Mouse (Mus musculus) bone marrow, adult 2 months (tissue): ENCODE measurements around the gene H2-T3. TPM values are rescaled to one million over a fixed set of nuclear protein-coding genes. Genes with fewer than 3 reads are reported as not detected.
"Not testable (repeated sequence)": the region's sequence is repeated elsewhere in the genome, so short reads cannot be mapped to it uniquely, and the experiment has no call there.

Experiments
- H3K27ac ChIP-seq: fragments of 200-500 bp; 2 replicates; pipeline ENCODE4 v1.5.1; 2012; ENCODE audit warnings: low read depth, mild to moderate bottlenecking, control low read depth, inconsistent platforms, low read length; ENCODE audit not compliant: control insufficient read depth, poor library complexity, insufficient read depth
- H3K4me1 ChIP-seq: fragments of 200-500 bp; 2 replicates; pipeline ENCODE4 v1.6.1; 2011; ENCODE audit warnings: low read length; ENCODE audit not compliant: control insufficient read depth, insufficient read depth
- H3K4me3 ChIP-seq: fragments of 200-500 bp; replicated peaks from 2 replicates; pipeline ENCODE3; 2011; ENCODE audit warnings: mild to moderate bottlenecking, low read depth, low read length, control low read depth; ENCODE audit not compliant: control insufficient read depth
- CTCF ChIP-seq: fragments of 200-500 bp; IDR thresholded peaks from 2 replicates; pipeline ENCODE4 v1.5.1; 2011; ENCODE audit warnings: low read length, control low read depth; ENCODE audit not compliant: control insufficient read depth, insufficient read depth
- POLR2A ChIP-seq: fragments of 200-500 bp; IDR thresholded peaks from 2 replicates; pipeline ENCODE4 v1.6.1; 2011; ENCODE audit warnings: low read depth, mild to moderate bottlenecking, control low read depth, low read length, borderline replicate concordance; ENCODE audit not compliant: control insufficient read depth
- WGBS: fragments of 180-500 bp; shearing (Covaris S2); methylation state at CpG from one replicate; pipeline ENCODE4 v1.1.7; 2018; 5-methylcytosine and 5-hydroxymethylcytosine counted together
- polyA plus RNA-seq: library from polyadenylated mRNA; stranded (reverse); fragments of >200 nt; gene quantifications from 2 replicates; pipeline ENCODE4 v1.2.4, GENCODE M21; 2011; ENCODE audit warnings: low replicate concordance; ENCODE audit not compliant: missing spikeins, insufficient read depth, insufficient read length

Gene H2-T3
- polyA plus RNA-seq, 1 experiment, result 0.80 TPM

DNA sequence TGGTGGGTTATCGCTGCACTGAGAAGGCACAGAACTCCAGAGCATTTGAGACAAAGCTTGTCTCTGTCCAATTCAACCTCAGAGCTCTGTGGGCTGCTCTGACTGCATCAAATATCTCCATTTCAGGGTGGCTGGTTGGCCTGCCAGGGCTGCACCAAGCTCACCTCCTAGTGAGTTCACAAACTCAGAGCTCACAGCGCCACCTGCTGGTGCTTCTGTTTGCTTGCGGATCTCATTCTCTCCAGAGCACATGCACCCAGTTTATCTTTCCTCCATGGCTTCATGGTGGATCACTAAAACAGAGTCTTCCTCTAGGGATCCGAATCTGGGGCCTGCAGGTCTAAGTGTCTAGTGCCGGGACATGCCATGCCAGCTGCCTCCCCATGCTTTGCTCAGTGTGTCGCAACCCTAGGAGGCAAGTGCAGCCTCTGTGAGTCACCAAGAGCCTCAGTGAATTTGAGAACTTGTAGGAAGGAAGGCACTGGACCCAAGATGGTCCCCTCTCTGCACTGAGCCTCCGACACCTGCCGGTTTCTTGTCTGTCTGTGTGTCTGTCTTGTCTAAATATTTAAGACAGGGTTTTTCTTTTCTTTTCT lies 3.6 kb upstream of the H2-T3 start:
- no peak overlapping the region for H3K27ac ChIP-seq
- TF ChIP-seq POLR2A (no peak), CTCF (peak; percentile 88)
- 24% methylated on average over 8 of the region's 8 CpGs for WGBS
- H3K4me1 ChIP-seq, result no peaks in the 10 kb centered on the region
- no peak overlapping the region for H3K4me3 ChIP-seq

DNA sequence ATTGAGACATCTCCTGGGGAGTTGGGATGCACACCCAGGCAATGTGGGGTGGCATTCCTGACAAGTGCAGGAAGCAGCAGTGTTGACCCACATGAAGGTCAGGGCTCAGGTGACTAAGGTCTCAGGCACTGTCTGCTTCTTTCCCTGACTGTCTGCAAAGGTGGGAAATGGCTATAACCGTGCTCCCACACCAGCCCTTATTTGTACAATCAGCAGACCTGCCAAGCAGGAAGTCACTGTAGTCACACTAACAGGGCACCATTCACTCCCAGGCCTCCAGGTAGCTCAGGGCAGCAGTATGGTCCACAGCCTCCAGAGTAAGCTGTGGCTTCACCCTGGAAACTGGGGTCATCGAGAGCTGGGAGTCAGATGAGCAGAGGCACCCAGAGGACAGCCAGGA lies 2.3 kb upstream of the H2-T3 start:
- Histone ChIP-seq H3K4me1 (no peaks in the 10 kb centered on the region), H3K27ac (no peak overlapping the region), H3K4me3 (no peak overlapping the region)
- no peak for TF ChIP-seq CTCF
- no peak for TF ChIP-seq POLR2A
- 49% methylated on average over 2 of the region's 2 CpGs for WGBS

DNA sequence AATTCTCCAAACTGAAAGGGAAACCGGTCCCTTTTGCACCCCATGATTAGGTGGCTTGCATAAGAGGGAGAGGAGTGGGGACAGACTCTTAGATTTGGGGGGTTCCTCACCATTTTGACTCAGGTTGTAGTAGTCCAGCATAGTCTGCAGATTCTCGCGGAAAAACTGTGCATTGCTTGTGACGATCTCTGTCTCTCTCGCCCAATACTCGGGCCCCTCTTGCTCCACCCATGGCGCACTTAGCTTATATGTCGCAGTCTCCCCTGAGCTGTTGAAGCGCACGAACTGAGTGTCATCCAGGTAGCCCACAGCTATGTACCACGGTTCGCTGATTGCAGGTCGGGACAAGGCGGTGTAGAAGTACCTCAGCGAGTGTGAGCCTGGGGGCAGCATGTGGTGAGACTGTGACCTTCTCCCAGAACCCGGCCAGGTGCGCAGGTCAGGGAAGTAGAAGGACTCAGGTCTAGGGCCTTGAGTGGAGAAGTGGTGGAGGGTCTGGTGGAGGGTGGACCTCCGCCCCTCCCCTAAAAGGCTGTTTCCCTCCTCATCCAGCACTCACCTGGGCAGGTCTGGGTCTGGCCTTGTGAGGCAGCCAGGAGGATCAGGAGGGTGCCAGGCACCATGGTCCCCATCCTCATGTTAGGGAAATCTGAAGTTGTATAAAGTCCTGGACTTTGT lies 457 bp downstream of the H2-T3 start:
- Histone ChIP-seq H3K4me1 (no peaks in the 10 kb centered on the region), H3K4me3 (no peak overlapping the region), H3K27ac (no peak overlapping the region)
- WGBS, result 55% methylated on average over 18 of the region's 18 CpGs
- TF ChIP-seq CTCF, result no peak
- TF ChIP-seq POLR2A, result no peak

DNA sequence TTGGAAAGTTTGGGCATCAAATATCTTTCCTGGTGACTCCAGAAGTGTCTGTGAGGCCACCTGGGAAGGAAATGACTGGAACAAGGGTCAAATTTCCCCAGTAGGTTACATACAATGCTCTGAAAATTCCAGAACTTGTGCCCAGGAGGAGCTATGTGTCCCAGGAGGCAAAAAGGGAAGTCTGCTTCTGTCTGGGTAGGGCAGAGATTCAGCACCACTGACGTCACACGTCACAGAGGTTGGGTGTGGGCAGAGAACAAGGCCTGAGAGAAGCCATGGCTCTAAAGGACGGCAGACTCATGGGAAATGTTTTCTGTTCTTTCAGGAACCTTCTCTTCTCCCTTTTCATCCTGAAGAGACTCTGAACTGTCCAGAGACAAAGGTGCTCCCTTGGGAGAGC lies 2.5 kb downstream of the H2-T3 start:
- TF ChIP-seq CTCF (no peak), POLR2A (no peak)
- Histone ChIP-seq H3K27ac (no peak overlapping the region), H3K4me3 (no peak overlapping the region), H3K4me1 (no peaks in the 10 kb centered on the region)
- WGBS, result 29% methylated on average over 3 of the region's 3 CpGs

DNA sequence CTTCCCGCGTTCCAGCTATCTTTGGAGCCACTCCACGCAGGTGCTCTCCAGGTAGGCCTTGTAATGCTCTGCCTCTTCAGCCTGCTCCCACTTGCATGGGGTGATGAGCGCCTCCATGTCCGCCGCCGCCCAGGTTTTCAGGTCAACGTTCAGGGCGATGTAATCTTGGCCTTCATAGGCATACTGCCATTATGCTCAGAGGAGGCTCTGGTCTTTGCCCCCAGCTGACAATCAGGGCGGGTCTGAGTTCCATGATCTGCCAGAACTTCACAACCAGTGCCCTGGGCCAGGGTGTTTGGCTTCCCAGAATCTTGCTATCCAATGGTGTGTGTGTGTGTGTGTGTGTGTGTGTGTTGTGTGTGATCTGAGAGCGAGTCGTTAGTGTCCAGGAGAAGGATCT lies 7.9 kb downstream of the H2-T3 start:
- TF ChIP-seq CTCF, result no peak
- TF ChIP-seq POLR2A, result no peak

DNA sequence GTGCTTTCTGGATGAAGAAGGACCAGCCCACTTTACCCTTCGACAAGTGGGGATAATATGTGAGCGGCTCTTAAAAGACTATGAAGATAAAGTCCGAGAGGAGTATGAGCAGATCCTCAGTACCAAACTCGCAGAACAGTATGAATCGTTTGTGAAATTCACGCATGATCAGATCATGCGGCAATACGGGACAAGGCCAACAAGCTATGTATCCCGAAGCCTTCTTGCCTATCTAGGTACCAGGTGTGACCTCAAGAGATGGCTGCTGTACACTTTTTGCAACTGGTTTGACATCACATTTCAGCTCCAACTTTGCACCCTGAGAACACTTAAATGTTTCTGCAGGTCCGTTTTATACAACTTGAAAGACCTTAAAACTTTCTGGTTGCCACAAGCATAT lies 10.6 kb downstream of the H2-T3 start:
- not testable (repeated sequence) for H3K4me1 ChIP-seq, H3K4me3 ChIP-seq, H3K27ac ChIP-seq
- WGBS, result 12% methylated on average over 10 of the region's 10 CpGs

More for the DNA sequence above, 7.9 kb downstream of the H2-T3 start:
- H3K4me3 ChIP-seq, result no peak overlapping the region
- WGBS, result 75% methylated on average over 12 of the region's 12 CpGs
- H3K4me1 ChIP-seq, result no peaks in the 10 kb centered on the region
- H3K27ac ChIP-seq, result no peak overlapping the region

DNA sequence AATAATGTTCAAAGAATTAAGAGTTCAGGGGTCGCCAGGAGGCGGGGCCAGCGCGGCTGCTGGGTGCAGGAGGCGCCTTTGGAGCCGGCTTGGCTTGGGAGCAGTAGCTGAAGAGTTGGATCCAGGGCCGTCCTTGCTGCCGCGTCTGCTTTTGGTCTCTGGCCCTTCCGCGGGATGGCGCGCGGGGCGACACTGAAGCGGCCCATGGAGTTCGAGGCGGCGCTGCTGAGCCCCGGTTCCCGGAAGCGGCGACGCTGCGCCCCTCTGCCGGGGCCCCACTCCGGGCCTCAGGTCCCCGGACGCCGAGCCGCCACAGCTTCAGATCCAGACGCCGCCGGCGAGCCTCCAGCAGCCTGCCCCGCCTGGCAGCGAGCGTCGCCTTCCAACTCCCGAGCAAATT lies 11.1 kb downstream of the H2-T3 start:
- not testable (repeated sequence) for H3K27ac ChIP-seq, H3K4me1 ChIP-seq, H3K4me3 ChIP-seq
- under 1% methylated on average over 40 of the region's 40 CpGs for WGBS

DNA sequence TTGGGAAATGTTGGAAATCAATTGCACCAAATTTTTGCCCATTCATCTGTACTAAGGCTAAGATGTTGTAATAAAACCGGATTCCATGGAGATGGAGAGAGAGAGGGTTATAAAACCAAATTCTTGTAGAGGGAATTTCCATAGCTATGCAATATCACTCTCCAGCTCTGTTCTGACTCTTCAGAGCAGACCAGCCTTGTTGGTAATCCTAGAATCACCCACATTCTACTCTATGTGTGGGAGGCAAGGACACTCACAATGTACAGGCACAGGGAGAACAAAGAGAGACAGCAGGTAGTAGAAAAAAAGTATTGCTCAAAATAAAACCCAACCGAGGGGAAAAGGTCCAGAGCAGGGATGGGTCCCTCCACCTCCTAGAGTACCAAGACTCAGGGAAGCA lies 14.0 kb downstream of the H2-T3 start:
- not testable (repeated sequence) for H3K4me3 ChIP-seq, H3K27ac ChIP-seq, H3K4me1 ChIP-seq
- no CpG with 5 or more reads among the region's 2 CpGs for WGBS

DNA sequence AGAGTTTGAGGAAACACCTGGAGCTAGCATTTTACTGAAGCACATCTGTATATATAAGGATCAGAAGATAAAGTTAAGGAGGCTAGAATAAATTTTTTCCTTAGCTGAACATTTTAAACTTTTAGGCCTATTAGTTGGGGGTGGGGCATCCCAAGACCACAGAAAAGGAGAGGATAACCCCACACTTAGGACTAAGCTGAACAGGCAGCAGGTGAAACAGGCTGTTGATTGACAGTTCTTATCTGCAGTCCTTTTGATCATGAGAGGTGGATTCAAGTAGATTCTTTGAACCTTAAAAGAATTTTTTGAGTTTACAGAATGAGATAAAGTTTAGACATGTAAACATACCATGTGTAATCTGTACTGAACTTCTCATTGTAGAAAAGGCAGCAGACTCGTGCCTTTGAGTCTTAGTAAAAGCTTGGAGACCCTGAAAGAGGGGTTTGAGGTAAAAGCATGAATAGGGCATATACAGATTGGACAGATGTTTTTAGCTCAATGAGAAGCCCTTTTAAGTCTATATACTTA lies 19.7 kb downstream of the H2-T3 start:
- Histone ChIP-seq H3K4me1 (no peaks in the 10 kb centered on the region), H3K27ac (no peak overlapping the region), H3K4me3 (no peak overlapping the region)
- TF ChIP-seq CTCF (no peak), POLR2A (no peak)
- WGBS, result 66% methylated on average over 1 of the region's 1 CpGs
